Mouse (Mus musculus) cerebellum, adult (tissue): Measurements from ENCODE around the gene Cst8.
"Not testable (repeated sequence)": the region's sequence is repeated elsewhere in the genome, so short reads cannot be mapped to it uniquely, and the experiment has no call there.

Experiments used
- ATAC-seq: cut with Nextera tagmentation; 2 replicates; pipeline ENCODE4 v1.9.2; 2017; ENCODE audit warnings: mild to moderate bottlenecking, moderate library complexity, mixed read lengths; ENCODE audit not compliant: insufficient number of reproducible peaks, low FRiP score, low TSS enrichment

The Cst8 gene

DNA sequence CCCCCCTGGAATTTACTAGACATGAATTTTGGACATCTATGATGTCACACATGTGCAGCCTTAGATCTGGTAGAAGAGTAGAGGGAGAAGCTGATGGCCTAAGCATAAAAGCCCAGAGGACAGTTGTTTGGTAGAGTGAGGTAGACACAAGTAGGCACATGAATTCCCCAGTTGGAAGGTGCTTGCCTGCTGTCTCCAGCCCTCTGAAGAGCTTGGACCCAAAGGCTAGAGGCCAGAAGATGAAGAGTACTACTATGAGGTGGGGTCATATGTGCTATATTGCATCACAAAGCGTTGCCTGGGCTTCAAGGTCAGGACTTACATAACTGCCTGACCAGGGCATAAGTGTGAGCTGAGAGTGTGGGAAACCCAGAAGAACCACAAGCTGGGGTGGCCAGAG, at the start of gene Cst8:
Gene Cst8, plus strand, starts transcription at position 301 of the 400 bp plus-strand sequence.
- ATAC-seq, result no peak

- ATAC-seq, result no peak
Measured at GRCm38 (mm10) chr2:148750058-148750457, 48.5 kb upstream of the Cst8 start, which contains the start of gene Cstl1. Gene Cstl1, plus strand, starts transcription at chr2:148750358.

DNA sequence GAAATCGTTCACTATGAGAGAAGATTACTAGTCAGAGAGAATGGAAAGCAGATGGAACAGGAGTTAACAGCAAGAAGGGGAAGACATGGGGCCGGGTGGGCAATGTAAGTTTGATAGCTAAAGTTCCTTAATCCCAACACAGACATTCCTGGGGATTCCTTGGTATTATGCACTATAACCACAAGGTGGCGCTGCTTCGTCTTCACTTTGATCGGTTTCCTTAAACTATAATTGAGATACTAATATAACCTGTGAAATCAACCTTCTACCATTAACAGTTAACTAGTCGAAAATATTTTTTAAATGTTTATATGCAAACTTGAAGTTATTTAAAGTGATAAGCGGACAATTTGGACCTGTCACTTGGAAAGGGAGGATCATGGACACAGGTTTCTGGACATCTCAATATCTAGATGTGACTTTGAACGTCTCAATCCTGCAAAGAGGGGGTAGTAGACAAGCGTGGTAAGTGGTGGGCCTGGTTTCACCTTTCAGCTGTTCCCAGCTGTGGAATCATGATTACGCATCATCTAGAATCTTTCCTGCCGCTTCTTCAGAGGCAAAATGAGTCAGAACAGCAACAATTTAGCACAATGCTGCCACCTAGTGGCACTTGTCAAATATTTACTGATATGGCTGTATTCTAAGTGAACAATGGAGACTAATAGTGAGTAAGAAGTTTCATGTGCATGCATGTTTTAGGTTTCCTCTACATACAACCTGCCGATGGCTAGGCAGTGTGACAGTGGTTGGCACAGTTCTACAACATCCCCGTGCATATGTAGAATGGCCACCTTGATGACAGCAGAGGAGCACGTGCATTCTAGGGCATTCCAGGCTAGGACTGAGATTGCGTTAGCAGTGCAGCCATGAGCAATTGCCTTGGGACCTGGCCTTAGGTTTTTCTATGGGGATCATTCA, 46.4 kb upstream of the Cst8 start:
- peak; percentile 80 for ATAC-seq

DNA sequence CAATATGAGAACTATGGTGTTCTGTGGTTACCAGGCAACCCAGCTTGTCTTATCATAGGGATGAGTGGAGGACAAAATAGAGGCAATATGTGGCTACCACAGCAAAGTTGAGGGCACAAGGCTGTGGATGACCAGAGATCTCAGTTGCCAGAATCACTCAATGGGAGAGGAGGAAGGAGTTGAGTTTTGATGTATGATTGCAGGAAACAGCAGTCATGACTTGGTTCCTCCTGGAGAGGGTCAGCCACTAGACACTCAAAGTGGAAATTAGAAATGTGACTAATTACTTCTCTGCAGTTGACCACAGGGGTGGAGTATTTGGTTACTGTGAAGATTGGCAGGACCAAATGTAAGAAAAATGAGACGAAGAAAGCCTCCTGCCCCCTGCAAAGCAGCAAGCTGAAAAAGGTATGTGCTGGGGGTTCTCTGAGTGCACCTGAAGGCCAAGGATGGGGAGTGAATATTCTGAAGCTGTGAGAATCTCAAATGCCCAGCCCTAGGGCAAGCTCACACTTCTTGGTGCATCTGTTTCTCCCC, 44.2 kb upstream of the Cst8 start:
- ATAC-seq, result no peak

DNA sequence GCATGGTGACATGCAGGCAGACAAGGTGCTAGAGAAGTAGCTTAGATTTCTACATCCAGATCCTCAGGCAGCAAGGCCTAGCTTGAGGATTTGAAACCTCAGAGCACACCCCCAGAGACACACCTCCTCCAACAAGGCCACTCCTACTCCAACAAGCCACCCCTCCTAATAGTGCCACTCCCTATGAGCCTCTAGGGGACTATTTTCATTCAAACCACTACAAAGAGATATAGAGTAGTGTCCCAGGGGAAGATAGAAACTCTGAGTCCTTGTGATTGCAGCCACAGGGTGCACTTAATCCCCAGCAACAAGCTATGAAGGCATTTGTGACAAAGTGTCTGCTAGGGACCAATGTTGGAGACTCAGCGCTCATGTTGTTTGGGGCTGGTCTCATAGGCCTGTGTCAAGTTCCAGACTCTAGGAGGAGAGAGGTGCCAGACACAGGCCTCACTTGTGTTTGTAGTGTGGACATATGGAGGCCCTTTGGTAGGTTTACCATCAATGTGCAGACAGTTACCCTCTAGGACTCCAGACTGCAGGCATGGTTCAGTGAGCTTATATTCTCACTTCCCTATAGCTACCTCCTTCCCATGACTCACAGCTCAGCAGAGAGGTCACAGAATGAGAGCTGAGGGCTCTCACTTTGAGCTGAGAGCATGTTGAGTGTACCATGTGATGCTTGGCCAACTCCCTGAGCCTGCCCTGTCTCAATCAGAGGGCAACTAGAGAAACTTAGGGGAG, 34.8 kb upstream of the Cst8 start:
- ATAC-seq, result no peak

- ATAC-seq, result not testable (repeated sequence)
Measured at GRCm38 (mm10) chr2:148771397-148771796, 27.2 kb upstream of the Cst8 start, which contains the start of gene Cst11. Gene Cst11, minus strand, starts transcription at chr2:148771497.

GRCm38 (mm10) chr2:148781709-148782108, 16.9 kb upstream of the Cst8 start, which contains the start of gene 8030411F24Rik:
Gene 8030411F24Rik, plus strand, starts transcription at chr2:148782009.
- ATAC-seq, result no peak

DNA sequence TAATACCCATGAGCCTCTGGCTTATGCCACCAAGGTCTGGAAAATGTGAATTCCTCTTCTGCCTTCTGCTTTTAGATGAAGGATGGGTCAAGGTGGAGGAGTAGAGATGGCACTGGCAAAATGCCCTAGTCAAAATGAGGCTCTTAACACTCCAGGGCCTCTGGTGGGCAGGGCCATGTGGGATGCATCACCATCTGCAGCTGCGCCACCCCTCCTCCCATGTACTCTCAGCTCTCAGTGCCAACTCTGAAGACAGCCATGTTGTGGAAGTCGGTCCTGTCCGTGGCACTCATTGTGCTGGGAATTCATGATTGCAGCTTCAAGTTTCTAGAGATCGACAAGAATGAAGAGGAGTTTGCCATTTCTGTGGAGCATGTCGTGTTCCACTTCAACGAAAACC, 9.4 kb upstream of the Cst8 start, which contains the start of gene Cst12:
Gene Cst12, plus strand, starts transcription at position 220 of the 400 bp plus-strand sequence.
- no peak for ATAC-seq

- ATAC-seq, result peak; percentile 93
Measured at GRCm38 (mm10) chr2:148801491-148801921, 2.9 kb downstream of the Cst8 start.

DNA sequence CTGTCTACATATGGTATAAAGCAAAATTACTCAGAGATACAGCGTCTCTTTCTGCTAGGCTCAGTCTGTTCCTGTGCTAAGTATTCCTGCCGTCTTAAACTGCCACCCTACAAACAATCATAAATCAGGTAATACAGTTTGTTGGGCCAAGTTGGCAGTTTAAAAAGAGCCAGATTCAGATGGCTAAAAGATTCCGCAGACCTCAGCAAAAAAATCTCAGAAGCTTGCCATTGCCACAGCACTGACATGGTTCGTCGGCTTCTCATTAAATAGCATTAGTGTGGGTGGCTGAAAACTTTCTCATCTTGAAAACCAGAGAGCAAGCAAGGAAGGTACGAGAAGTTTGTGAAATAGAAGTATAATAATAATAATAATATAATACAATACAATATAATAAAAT, 8.1 kb downstream of the Cst8 start:
- ATAC-seq, result no peak

DNA sequence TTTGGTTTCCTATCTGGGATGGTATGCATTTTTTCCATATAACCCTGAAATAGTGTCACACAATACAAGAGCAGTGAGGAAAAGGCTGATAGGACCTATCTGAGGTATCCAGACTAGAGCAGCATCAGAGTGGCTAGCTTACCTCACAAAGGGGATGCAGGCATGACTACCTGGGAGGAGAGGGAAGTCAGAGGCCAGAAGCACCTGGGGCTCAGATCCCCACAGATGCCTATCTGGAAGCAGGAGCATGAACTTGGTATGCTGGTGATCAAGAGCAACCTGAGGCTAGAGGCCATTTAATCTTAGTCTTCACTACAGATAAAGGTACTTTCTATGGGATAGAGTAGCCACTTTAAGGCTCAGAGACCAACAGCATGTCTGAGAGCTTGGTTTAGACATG, 21.3 kb downstream of the Cst8 start, which contains the start of gene Cst13:
Gene Cst13, plus strand, starts transcription at position 173 of the 400 bp plus-strand sequence.
- ATAC-seq, result no peak

GRCm38 (mm10) chr2:148825986-148826385, 27.4 kb downstream of the Cst8 start:
- no peak for ATAC-seq

GRCm38 (mm10) chr2:148834912-148835311, 36.3 kb downstream of the Cst8 start, which contains the start of gene Cst9:
Gene Cst9, plus strand, starts transcription at chr2:148835147.
- no peak for ATAC-seq

GRCm38 (mm10) chr2:148838075-148838777, 39.6 kb downstream of the Cst8 start:
- no peak for ATAC-seq

DNA sequence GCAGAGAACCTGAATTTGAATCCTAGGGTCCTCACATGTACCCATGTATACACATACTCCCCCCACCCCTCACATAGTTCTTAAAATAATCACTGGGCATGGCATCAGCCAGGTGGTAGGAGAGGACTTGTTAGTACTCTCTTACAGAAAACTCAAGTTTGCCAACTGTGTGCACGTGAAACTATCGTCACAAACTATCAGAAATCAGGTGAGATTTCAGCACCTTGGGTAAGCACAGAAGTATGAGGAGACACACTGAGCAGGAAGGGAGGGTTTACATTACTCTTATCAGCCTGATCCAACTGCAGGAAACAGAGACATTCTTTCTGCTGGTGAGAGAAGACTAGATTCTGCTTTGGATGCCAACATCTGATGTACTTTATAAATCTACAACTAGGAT, 40.6 kb downstream of the Cst8 start:
- ATAC-seq, result no peak

DNA sequence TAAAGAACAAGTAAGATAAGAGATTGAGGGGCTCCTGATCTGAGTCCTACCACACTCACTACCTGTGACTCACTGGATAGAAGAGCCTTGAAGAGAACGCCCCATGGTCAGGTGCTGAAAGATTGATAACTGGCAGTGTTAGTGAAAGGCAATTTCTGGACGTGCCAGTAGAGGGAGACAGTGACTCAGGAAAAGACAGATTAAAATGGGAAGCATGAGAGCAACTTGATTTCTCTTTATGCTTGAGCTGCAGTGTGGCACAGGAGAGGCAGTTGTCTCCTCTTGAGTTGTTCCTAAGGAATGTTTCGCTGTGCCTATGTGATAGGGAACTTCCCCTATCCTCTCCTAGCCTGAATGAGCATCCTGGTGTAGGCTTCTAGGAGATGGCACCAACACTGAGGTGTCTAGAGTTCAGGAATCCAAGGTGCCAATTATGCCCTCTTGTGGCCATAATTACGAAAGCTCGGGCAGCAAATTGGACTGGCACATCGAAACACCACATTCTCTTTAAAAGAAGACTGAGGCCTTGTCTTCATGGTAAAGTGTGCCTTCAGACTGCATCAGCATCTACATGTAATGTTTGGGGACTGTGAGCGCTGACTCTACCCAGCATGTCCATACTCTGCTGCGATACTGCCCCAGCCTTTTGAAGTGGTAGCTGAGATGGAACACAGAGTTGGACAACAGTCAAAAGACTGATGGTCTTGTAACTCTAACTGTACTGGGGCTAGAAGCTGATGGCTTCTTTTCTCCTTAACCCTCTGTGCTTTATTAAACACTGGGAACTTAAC, 52.7 kb downstream of the Cst8 start:
- ATAC-seq, result peak; percentile 71
